Mouse (Mus musculus) lung, adult 2 months (tissue): ENCODE data around the gene Ubox5. TPM values are rescaled to one million over a fixed set of nuclear protein-coding genes. Genes with fewer than 3 reads are reported as not detected.
"Not testable (repeated sequence)": the region's sequence is repeated elsewhere in the genome, so short reads cannot be mapped to it uniquely, and the experiment has no call there.

ENCODE experiments used
- DNase-seq: peaks from one replicate; pipeline ENCODE4 v3.0.0; 2022
- H3K4me1 ChIP-seq: fragments of 200-500 bp; 2 replicates; pipeline ENCODE4 v1.6.1; 2011; ENCODE audit warnings: low read length; ENCODE audit not compliant: control insufficient read depth, insufficient read depth
- H3K4me3 ChIP-seq: fragments of 200-500 bp; replicated peaks from 2 replicates; pipeline ENCODE3; 2011; ENCODE audit warnings: low read depth, mild to moderate bottlenecking, control low read depth, low read length; ENCODE audit errors: extremely low read depth
- CTCF ChIP-seq: fragments of 200-500 bp; IDR thresholded peaks from 2 replicates; pipeline ENCODE4 v1.5.1; 2011; ENCODE audit warnings: mild to moderate bottlenecking, low read length, control low read depth; ENCODE audit not compliant: insufficient read depth
- POLR2A ChIP-seq: fragments of 200-500 bp; IDR thresholded peaks from 2 replicates; pipeline ENCODE4 v1.6.1; 2011; ENCODE audit warnings: low read depth, mild to moderate bottlenecking, control low read depth, low read length, borderline replicate concordance; ENCODE audit errors: extremely low read depth
- WGBS: fragments of 180-500 bp; shearing (Covaris S2); methylation state at CpG from one replicate; pipeline ENCODE4 v1.1.7; 2018; 5-methylcytosine and 5-hydroxymethylcytosine counted together
- polyA plus RNA-seq: library from polyadenylated mRNA; depleted of rRNA; stranded (reverse); fragments of >200 nt; gene quantifications from 2 replicates; pipeline ENCODE4 v1.2.3, GENCODE M21; 2012

Ubox5 gene
- polyA plus RNA-seq, 1 experiment: 6.0 TPM

DNA sequence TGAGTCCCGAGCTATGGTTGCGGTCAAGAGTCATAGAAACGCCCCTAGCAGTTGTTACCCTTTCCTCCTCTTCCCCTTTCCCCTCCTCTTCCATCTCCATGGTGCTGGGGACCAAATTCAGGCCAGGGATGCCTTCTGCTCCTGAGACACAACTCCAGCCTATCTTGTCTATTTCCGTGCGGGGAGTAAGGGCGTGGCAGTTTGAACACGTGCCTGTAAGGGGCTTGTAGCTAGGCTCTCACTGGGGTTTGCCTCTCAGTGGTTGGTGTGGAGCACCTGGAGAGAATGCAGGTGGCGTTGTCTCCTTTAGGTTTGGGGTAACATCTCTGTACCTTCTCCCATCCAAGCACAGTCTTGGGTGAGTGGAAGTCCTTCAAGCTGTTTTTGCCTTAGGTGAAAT lies 50.0 kb downstream of the Ubox5 start:
- Histone ChIP-seq H3K4me1 (peaks cover 5% of the 10 kb centered on the region; the same call in 1 of the 2 replicates), H3K4me3 (no peak overlapping the region)
- WGBS: 10% methylated on average over 8 of the region's 8 CpGs
- TF ChIP-seq POLR2A: no peak
- TF ChIP-seq CTCF: no peak
- DNase-seq: no peak

- H3K4me1 ChIP-seq: peaks cover 5% of the 10 kb centered on the region; the same call in 1 of the 2 replicates
- peak; percentile 56 for TF ChIP-seq CTCF
- no peak for TF ChIP-seq POLR2A
- WGBS: 12% methylated on average over 11 of the region's 11 CpGs
- no peak overlapping the region for H3K4me3 ChIP-seq
- DNase-seq: peak; percentile 61
These were observed 51.7 kb downstream of the Ubox5 start for GRCm38 (mm10) chr2:130578148-130578547.

DNA sequence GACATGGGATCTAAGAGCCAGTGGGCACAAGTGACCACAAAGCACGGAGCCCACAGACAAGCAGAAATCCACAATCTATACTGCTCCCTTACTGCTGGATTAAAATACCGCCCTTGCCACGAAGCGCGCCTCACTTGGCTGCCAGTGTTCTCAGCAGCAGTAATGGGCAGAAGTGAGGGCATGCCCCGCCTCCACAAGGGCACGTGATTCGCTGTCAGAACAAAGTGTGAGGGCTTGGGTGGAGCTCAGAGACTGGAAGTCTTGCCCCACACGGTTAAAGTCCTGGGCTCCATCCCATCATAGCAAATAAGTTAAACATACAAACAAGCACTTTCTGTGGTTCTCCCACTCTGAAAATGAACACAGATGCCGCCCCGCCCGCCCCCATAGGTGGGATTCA lies 52.2 kb downstream of the Ubox5 start:
- Histone ChIP-seq H3K4me1 (peaks cover 5% of the 10 kb centered on the region; the same call in 1 of the 2 replicates), H3K4me3 (no peak overlapping the region)
- DNase-seq: peak; percentile 50
- 7% methylated on average over 12 of the region's 12 CpGs for WGBS
- TF ChIP-seq POLR2A (no peak), CTCF (no peak)

DNA sequence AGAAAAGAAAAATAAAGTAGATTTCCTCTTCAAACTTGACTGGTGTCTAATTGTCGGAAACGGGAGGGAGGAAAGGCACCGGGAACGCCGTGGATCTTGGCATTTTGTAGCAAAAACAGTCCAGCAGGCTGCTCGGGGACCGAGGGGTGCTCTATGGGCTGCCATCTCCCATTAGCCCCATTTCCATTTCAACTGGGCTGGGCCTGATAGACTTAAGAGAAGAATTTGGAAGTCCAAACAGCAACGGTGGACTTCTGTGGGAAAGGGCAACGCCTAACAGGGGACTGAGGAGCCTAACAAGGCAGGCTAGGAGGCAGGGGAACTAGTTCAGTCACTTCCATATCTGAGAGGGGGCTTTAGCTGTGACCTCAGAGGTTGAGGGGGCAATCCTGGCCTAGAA lies 52.8 kb downstream of the Ubox5 start:
- 16% methylated on average over 9 of the region's 9 CpGs for WGBS
- no peak for DNase-seq

GRCm38 (mm10) chr2:130576564-130576963 lies 53.3 kb downstream of the Ubox5 start:
- WGBS: 10% methylated on average over 32 of the region's 32 CpGs
- not testable (repeated sequence) for H3K4me3 ChIP-seq
- peak; percentile 10 for DNase-seq

More for the DNA sequence above, 52.8 kb downstream of the Ubox5 start:
- Histone ChIP-seq H3K4me1 (peaks cover 5% of the 10 kb centered on the region; the same call in 1 of the 2 replicates), H3K4me3 (no peak overlapping the region)
- TF ChIP-seq CTCF: no peak
- no peak for TF ChIP-seq POLR2A

DNA sequence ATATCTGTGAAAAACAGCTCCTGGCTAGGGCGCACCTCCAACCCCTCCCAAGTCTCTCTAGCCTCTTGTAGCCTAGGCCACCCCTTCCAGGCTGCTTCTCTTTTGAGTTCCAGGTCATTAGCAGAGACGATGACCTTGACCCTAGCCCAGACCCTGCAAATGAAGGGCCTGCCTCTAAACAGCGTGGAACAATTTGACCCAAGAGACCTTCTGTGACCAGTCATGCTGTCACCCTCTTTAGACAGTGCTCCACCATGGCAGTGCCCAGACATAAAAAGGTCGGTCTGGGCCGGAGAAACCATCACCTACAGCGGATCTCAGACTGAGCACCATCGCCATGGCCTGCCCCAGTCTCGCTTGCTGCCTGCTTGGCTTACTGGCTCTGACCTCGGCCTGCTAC lies 54.0 kb downstream of the Ubox5 start, which contains the start of gene Oxt:
Gene Oxt (plus strand): TSS at position 301 of the 400 bp plus-strand sequence.
- TF ChIP-seq CTCF (no peak), POLR2A (no peak)
- WGBS: 68% methylated on average over 9 of the region's 9 CpGs
- Histone ChIP-seq H3K4me3 (no peak within 1 kb of the TSS), H3K4me1 (peaks cover 5% of the 10 kb centered on the region; the same call in 1 of the 2 replicates)
- DNase-seq: no peak

More at GRCm38 (mm10) chr2:130576564-130576963, 53.3 kb downstream of the Ubox5 start:
- H3K4me1 ChIP-seq: not testable (repeated sequence)

- no peak overlapping the region for H3K4me3 ChIP-seq
- 88% methylated on average over 5 of the region's 5 CpGs for WGBS
- H3K4me1 ChIP-seq: peaks cover 5% of the 10 kb centered on the region; the same call in 1 of the 2 replicates
- DNase-seq: no peak
- no peak for TF ChIP-seq CTCF
These were observed 54.9 kb downstream of the Ubox5 start for GRCm38 (mm10) chr2:130574960-130575359.

DNA sequence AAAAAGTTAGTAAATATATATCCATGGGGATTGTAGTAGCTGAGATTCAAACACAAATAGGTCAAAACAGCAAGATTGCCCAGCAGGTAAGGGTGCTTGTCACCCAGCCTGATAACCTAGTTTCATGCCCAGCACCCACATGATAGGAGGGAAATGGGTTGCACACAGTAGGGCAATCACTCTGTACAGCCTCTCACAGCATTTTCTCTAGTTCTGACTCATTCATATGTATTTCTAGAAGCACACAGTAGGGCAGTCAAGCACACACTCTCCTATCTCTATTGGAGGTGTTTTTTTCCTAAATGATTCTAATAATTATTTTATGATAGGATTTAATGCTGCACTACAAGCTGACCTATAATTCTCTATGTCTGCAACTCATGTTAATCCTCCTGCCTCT lies 59.9 kb downstream of the Ubox5 start:
- no peak for TF ChIP-seq CTCF
- TF ChIP-seq POLR2A: no peak
- no peak for DNase-seq
- Histone ChIP-seq H3K4me3 (no peak overlapping the region), H3K4me1 (no peaks in the 10 kb centered on the region)

DNA sequence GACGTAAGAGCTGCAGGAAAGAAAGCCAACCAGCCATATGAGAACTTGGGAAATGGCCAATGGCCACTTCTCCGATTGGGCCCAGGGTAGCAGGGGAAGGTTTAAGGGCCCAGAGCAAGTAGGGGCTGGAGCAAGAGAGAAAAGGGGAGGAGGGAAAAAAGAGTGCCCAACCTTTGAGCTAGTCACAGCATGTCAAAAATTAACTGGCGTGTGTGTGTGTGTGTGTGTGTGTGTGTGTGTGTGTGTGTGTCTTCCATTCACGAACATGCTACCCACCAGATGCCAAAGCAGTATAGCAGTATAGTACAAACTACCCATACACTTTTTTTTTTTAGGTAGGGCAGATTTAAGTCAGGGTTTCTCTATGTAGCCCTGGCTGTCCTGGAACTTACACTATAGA lies 60.9 kb downstream of the Ubox5 start:
- TF ChIP-seq CTCF: no peak
- no peak for TF ChIP-seq POLR2A
- DNase-seq: no peak
- no peak overlapping the region for H3K4me3 ChIP-seq
- 71% methylated on average over 4 of the region's 4 CpGs for WGBS
- peaks cover 5% of the 10 kb centered on the region for H3K4me1 ChIP-seq

- no peak for DNase-seq
- H3K4me1 ChIP-seq: peaks cover 5% of the 10 kb centered on the region
- no peak for TF ChIP-seq POLR2A
- no peak for TF ChIP-seq CTCF
- H3K4me3 ChIP-seq: no peak overlapping the region
- 79% methylated on average over 8 of the region's 8 CpGs for WGBS
These were observed 64.9 kb downstream of the Ubox5 start for GRCm38 (mm10) chr2:130564983-130565382.

- WGBS: under 1% methylated on average over 23 of the region's 23 CpGs
- Histone ChIP-seq H3K4me3 (peak overlapping the region; percentile 94), H3K4me1 (peaks cover 5% of the 10 kb centered on the region)
- TF ChIP-seq POLR2A (no peak), CTCF (no peak)
- DNase-seq: no peak
These were observed 65.8 kb downstream of the Ubox5 start for GRCm38 (mm10) chr2:130564063-130564462.
